Mouse (Mus musculus): Measurements from ENCODE around the gene Acot3. TPM values are rescaled to one million over a fixed set of nuclear protein-coding genes. Genes with fewer than 3 reads are reported as not detected.
"Not testable (repeated sequence)": the region's sequence is repeated elsewhere in the genome, so short reads cannot be mapped to it uniquely, and the experiment has no call there.

The Acot3 gene
- polyA plus RNA-seq, 1 experiment from 2014 or later = 0.13 TPM

GRCm38 (mm10) chr12:84013701-84014100 is 38.2 kb upstream of the Acot3 start:
- no peak overlapping the region for H3K4me2 ChIP-seq (ENCODE audit: low read depth, low read length)
- ATAC-seq (ENCODE audit: low read depth) (no peak), DNase-seq (ENCODE audit: low spot score) (no peak)
- H3K9ac ChIP-seq (ENCODE audit: low read depth, low read length) = no peak overlapping the region
- H3K27ac ChIP-seq (replicated peaks; ENCODE audit: low read depth, low read length) = no peak overlapping the region
- H3K4me3 ChIP-seq (ENCODE audit: low read depth, low read length) = no peak overlapping the region
- no peaks in the 10 kb centered on the region for H3K9me3 ChIP-seq (ENCODE audit: control insufficient read depth, low read length)
- H3K27me3 ChIP-seq (replicated peaks; ENCODE audit: control insufficient read depth, insufficient read depth, low read length) = no peaks in the 10 kb centered on the region
- peaks cover 8% of the 10 kb centered on the region; the same call in 1 of the 2 replicates for H3K36me3 ChIP-seq (ENCODE audit: control insufficient read depth, insufficient read depth, low read length)
- peaks cover 9% of the 10 kb centered on the region for H3K4me1 ChIP-seq (ENCODE audit: control insufficient read depth, insufficient read depth, low read length)
- WGBS = 93% methylated on average over 7 of the region's 7 CpGs

DNA sequence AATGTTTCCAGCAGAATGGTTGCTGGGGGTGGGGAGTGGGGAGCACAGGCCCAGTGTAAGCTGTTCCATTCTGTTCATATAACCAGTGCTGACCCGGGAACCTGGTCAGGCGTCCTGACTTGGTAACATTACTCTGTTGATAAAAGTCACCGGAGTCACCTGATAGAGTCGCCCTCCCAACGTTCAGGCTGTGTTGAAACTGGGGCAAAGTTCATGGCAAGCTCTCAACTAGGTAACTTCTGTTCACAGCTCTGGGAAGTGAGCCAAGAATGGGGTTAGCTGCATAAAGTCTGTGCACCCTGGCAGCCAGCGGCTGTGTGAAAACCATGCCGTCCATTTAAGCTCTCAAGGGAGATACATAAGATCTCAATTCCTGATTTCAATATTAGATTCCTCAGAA is 31.4 kb upstream of the Acot3 start:
- DNase-seq (ENCODE audit: low spot score) = peak; percentile 85
- H3K9me3 ChIP-seq (ENCODE audit: control insufficient read depth, low read length); H3K9ac ChIP-seq (ENCODE audit: low read depth, low read length); H3K4me3 ChIP-seq (ENCODE audit: low read depth, low read length); H3K36me3 ChIP-seq (ENCODE audit: control insufficient read depth, insufficient read depth, low read length); H3K4me2 ChIP-seq (ENCODE audit: low read depth, low read length); H3K27ac ChIP-seq (replicated peaks; ENCODE audit: low read depth, low read length); H3K4me1 ChIP-seq (ENCODE audit: control insufficient read depth, insufficient read depth, low read length); H3K27me3 ChIP-seq (replicated peaks; ENCODE audit: control insufficient read depth, insufficient read depth, low read length): not testable (repeated sequence)
- peak; percentile 41; the same call in 1 of the 2 replicates for ATAC-seq (ENCODE audit: low read depth)
- WGBS = 49% methylated on average over 7 of the region's 7 CpGs

- not testable (repeated sequence) for H3K4me2 ChIP-seq (ENCODE audit: low read depth, low read length); DNase-seq (ENCODE audit: low spot score); H3K9ac ChIP-seq (ENCODE audit: low read depth, low read length); H3K4me1 ChIP-seq (ENCODE audit: control insufficient read depth, insufficient read depth, low read length); H3K27ac ChIP-seq (replicated peaks; ENCODE audit: low read depth, low read length); H3K9me3 ChIP-seq (ENCODE audit: control insufficient read depth, low read length); H3K4me3 ChIP-seq (ENCODE audit: low read depth, low read length); H3K36me3 ChIP-seq (ENCODE audit: control insufficient read depth, insufficient read depth, low read length); ATAC-seq (ENCODE audit: low read depth); H3K27me3 ChIP-seq (replicated peaks; ENCODE audit: control insufficient read depth, insufficient read depth, low read length)
- WGBS = 93% methylated on average over 4 of the region's 4 CpGs
These were observed 29.7 kb upstream of the Acot3 start for GRCm38 (mm10) chr12:84022266-84022665.

- DNase-seq (ENCODE audit: low spot score) (no peak), ATAC-seq (ENCODE audit: low read depth) (no peak)
- 73% methylated on average over 9 of the region's 9 CpGs for WGBS
- H3K9me3 ChIP-seq (ENCODE audit: control insufficient read depth, low read length) = no peaks in the 10 kb centered on the region
- H3K36me3 ChIP-seq (ENCODE audit: control insufficient read depth, insufficient read depth, low read length) = no peaks in the 10 kb centered on the region
- H3K9ac ChIP-seq (ENCODE audit: low read depth, low read length) = no peak overlapping the region
- no peaks in the 10 kb centered on the region for H3K27me3 ChIP-seq (replicated peaks; ENCODE audit: control insufficient read depth, insufficient read depth, low read length)
- H3K27ac ChIP-seq (replicated peaks; ENCODE audit: low read depth, low read length) = no peak overlapping the region
- H3K4me1 ChIP-seq (ENCODE audit: control insufficient read depth, insufficient read depth, low read length) = no peaks in the 10 kb centered on the region
- no peak overlapping the region for H3K4me3 ChIP-seq (ENCODE audit: low read depth, low read length)
- H3K4me2 ChIP-seq (ENCODE audit: low read depth, low read length) = no peak overlapping the region
These were observed 28.7 kb upstream of the Acot3 start for GRCm38 (mm10) chr12:84023052-84023745.

- no peak for DNase-seq (ENCODE audit: low spot score)
- H3K4me1 ChIP-seq (ENCODE audit: control insufficient read depth, insufficient read depth, low read length) = no peaks in the 10 kb centered on the region
- no peak overlapping the region for H3K27ac ChIP-seq (replicated peaks; ENCODE audit: low read depth, low read length)
- H3K4me2 ChIP-seq (ENCODE audit: low read depth, low read length) = no peak overlapping the region
- ATAC-seq (ENCODE audit: low read depth) = no peak
- H3K27me3 ChIP-seq (replicated peaks; ENCODE audit: control insufficient read depth, insufficient read depth, low read length) = no peaks in the 10 kb centered on the region
- H3K9ac ChIP-seq (ENCODE audit: low read depth, low read length) = no peak overlapping the region
- no peak overlapping the region for H3K4me3 ChIP-seq (ENCODE audit: low read depth, low read length)
- 86% methylated on average over 7 of the region's 7 CpGs for WGBS
- H3K36me3 ChIP-seq (ENCODE audit: control insufficient read depth, insufficient read depth, low read length) = no peaks in the 10 kb centered on the region
- H3K9me3 ChIP-seq (ENCODE audit: control insufficient read depth, low read length) = no peaks in the 10 kb centered on the region
These were observed 26.1 kb upstream of the Acot3 start for GRCm38 (mm10) chr12:84025888-84026287.

GRCm38 (mm10) chr12:84028328-84028727 is 23.6 kb upstream of the Acot3 start:
- not testable (repeated sequence) for DNase-seq (ENCODE audit: low spot score); H3K9me3 ChIP-seq (ENCODE audit: control insufficient read depth, low read length); ATAC-seq (ENCODE audit: low read depth); H3K27ac ChIP-seq (replicated peaks; ENCODE audit: low read depth, low read length); H3K27me3 ChIP-seq (replicated peaks; ENCODE audit: control insufficient read depth, insufficient read depth, low read length); H3K4me2 ChIP-seq (ENCODE audit: low read depth, low read length); H3K4me1 ChIP-seq (ENCODE audit: control insufficient read depth, insufficient read depth, low read length); H3K4me3 ChIP-seq (ENCODE audit: low read depth, low read length); H3K36me3 ChIP-seq (ENCODE audit: control insufficient read depth, insufficient read depth, low read length); H3K9ac ChIP-seq (ENCODE audit: low read depth, low read length)
- WGBS = 49% methylated on average over 3 of the region's 3 CpGs

DNA sequence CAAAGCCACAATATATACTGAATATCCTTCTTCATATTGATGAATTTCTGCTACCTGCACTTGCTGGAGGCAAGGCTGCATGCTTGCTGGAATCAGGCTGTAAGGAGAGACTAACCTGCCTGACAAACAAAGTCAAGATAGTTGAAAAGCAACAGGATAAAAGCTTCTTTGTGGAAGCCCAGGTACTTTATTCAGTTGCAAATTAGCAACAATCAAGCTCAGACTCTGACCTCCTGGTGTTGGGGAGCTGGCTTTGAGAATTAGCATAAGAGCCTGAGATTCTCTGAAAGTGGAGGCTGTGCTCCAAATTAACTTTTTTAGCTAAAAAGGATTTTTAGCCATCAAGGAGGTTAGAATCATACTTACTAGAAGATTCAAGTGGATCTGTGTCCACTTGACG is 22.9 kb upstream of the Acot3 start:
- not testable (repeated sequence) for DNase-seq (ENCODE audit: low spot score); H3K36me3 ChIP-seq (ENCODE audit: control insufficient read depth, insufficient read depth, low read length); H3K4me1 ChIP-seq (ENCODE audit: control insufficient read depth, insufficient read depth, low read length); H3K4me2 ChIP-seq (ENCODE audit: low read depth, low read length); H3K27ac ChIP-seq (replicated peaks; ENCODE audit: low read depth, low read length); H3K27me3 ChIP-seq (replicated peaks; ENCODE audit: control insufficient read depth, insufficient read depth, low read length); H3K4me3 ChIP-seq (ENCODE audit: low read depth, low read length); H3K9me3 ChIP-seq (ENCODE audit: control insufficient read depth, low read length); ATAC-seq (ENCODE audit: low read depth); H3K9ac ChIP-seq (ENCODE audit: low read depth, low read length)
- WGBS = 87% methylated on average over 1 of the region's 1 CpGs

GRCm38 (mm10) chr12:84030659-84031332 is 21.1 kb upstream of the Acot3 start:
- H3K4me3 ChIP-seq (ENCODE audit: low read depth, low read length) = no peak overlapping the region
- WGBS = 62% methylated on average over 4 of the region's 4 CpGs
- no peaks in the 10 kb centered on the region for H3K4me1 ChIP-seq (ENCODE audit: control insufficient read depth, insufficient read depth, low read length)
- no peak overlapping the region for H3K27ac ChIP-seq (replicated peaks; ENCODE audit: low read depth, low read length)
- H3K9ac ChIP-seq (ENCODE audit: low read depth, low read length) = no peak overlapping the region
- ATAC-seq (ENCODE audit: low read depth) = peak; percentile 65; the same call in 1 of the 2 replicates
- H3K36me3 ChIP-seq (ENCODE audit: control insufficient read depth, insufficient read depth, low read length) = no peaks in the 10 kb centered on the region
- H3K27me3 ChIP-seq (replicated peaks; ENCODE audit: control insufficient read depth, insufficient read depth, low read length) = no peaks in the 10 kb centered on the region
- DNase-seq (ENCODE audit: low spot score) = peak; percentile 80
- no peak overlapping the region for H3K4me2 ChIP-seq (ENCODE audit: low read depth, low read length)
- H3K9me3 ChIP-seq (ENCODE audit: control insufficient read depth, low read length) = no peaks in the 10 kb centered on the region

GRCm38 (mm10) chr12:84032854-84033253 is 19.1 kb upstream of the Acot3 start:
- 88% methylated on average over 4 of the region's 4 CpGs for WGBS
- Histone ChIP-seq H3K4me3 (ENCODE audit: low read depth, low read length) (no peak overlapping the region), H3K9me3 (ENCODE audit: control insufficient read depth, low read length) (no peaks in the 10 kb centered on the region), H3K27ac (replicated peaks; ENCODE audit: low read depth, low read length) (no peak overlapping the region), H3K36me3 (ENCODE audit: control insufficient read depth, insufficient read depth, low read length) (no peaks in the 10 kb centered on the region), H3K4me1 (ENCODE audit: control insufficient read depth, insufficient read depth, low read length) (no peaks in the 10 kb centered on the region), H3K27me3 (replicated peaks; ENCODE audit: control insufficient read depth, insufficient read depth, low read length) (no peaks in the 10 kb centered on the region), H3K4me2 (ENCODE audit: low read depth, low read length) (no peak overlapping the region), H3K9ac (ENCODE audit: low read depth, low read length) (no peak overlapping the region)
- DNase-seq (ENCODE audit: low spot score) = no peak
- ATAC-seq (ENCODE audit: low read depth) = no peak
